Mouse (Mus musculus): ENCODE measurements around the gene Gfi1b. TPM values are rescaled to one million over a fixed set of nuclear protein-coding genes. Genes with fewer than 3 reads are reported as not detected.

Gfi1b gene
- polyA plus RNA-seq, 1 experiment from 2014 or later: 0.80 TPM

- no peak for ATAC-seq (ENCODE audit: low read depth)
- Histone ChIP-seq H3K27me3 (ENCODE audit: control insufficient read depth, insufficient read depth, low read depth, low read length) (no peaks in the 10 kb centered on the region), H3K4me1 (replicated peaks; ENCODE audit: control insufficient read depth, insufficient read depth, low read length) (no peaks in the 10 kb centered on the region), H3K27ac (ENCODE audit: low read length) (no peak overlapping the region), H3K4me3 (ENCODE audit: low read length) (no peak overlapping the region), H3K9me3 (ENCODE audit: control insufficient read depth, low read length) (no peaks in the 10 kb centered on the region), H3K36me3 (ENCODE audit: control insufficient read depth, insufficient read depth, low read length) (no peaks in the 10 kb centered on the region), H3K9ac (ENCODE audit: low read length) (no peak overlapping the region), H3K4me2 (ENCODE audit: low read depth, low read length) (no peak overlapping the region)
- 28% methylated on average over 4 of the region's 4 CpGs for WGBS
Observed at GRCm38 (mm10) chr2:28629911-28630381, 8.2 kb upstream of the Gfi1b start.

GRCm38 (mm10) chr2:28628053-28628452 lies 6.3 kb upstream of the Gfi1b start:
- Histone ChIP-seq H3K4me2 (ENCODE audit: low read depth, low read length) (no peak overlapping the region), H3K4me3 (ENCODE audit: low read length) (no peak overlapping the region), H3K27ac (ENCODE audit: low read length) (no peak overlapping the region), H3K9ac (ENCODE audit: low read length) (no peak overlapping the region), H3K4me1 (replicated peaks; ENCODE audit: control insufficient read depth, insufficient read depth, low read length) (no peaks in the 10 kb centered on the region), H3K27me3 (ENCODE audit: control insufficient read depth, insufficient read depth, low read depth, low read length) (no peaks in the 10 kb centered on the region), H3K36me3 (ENCODE audit: control insufficient read depth, insufficient read depth, low read length) (no peaks in the 10 kb centered on the region), H3K9me3 (ENCODE audit: control insufficient read depth, low read length) (no peaks in the 10 kb centered on the region)
- ATAC-seq (ENCODE audit: low read depth): no peak
- 47% methylated on average over 2 of the region's 2 CpGs for WGBS

GRCm38 (mm10) chr2:28626038-28626437 lies 4.3 kb upstream of the Gfi1b start:
- Histone ChIP-seq H3K9ac (ENCODE audit: low read length) (no peak overlapping the region), H3K9me3 (ENCODE audit: control insufficient read depth, low read length) (no peaks in the 10 kb centered on the region), H3K4me1 (replicated peaks; ENCODE audit: control insufficient read depth, insufficient read depth, low read length) (no peaks in the 10 kb centered on the region), H3K27me3 (ENCODE audit: control insufficient read depth, insufficient read depth, low read depth, low read length) (peaks cover 9% of the 10 kb centered on the region), H3K27ac (ENCODE audit: low read length) (no peak overlapping the region), H3K4me3 (ENCODE audit: low read length) (no peak overlapping the region), H3K4me2 (ENCODE audit: low read depth, low read length) (no peak overlapping the region), H3K36me3 (ENCODE audit: control insufficient read depth, insufficient read depth, low read length) (no peaks in the 10 kb centered on the region)
- 67% methylated on average over 3 of the region's 3 CpGs for WGBS
- ATAC-seq (ENCODE audit: low read depth): no peak

GRCm38 (mm10) chr2:28624870-28625269 lies 3.1 kb upstream of the Gfi1b start:
- Histone ChIP-seq H3K4me1 (replicated peaks; ENCODE audit: control insufficient read depth, insufficient read depth, low read length) (no peaks in the 10 kb centered on the region), H3K9me3 (ENCODE audit: control insufficient read depth, low read length) (no peaks in the 10 kb centered on the region), H3K4me2 (ENCODE audit: low read depth, low read length) (no peak overlapping the region), H3K36me3 (ENCODE audit: control insufficient read depth, insufficient read depth, low read length) (no peaks in the 10 kb centered on the region), H3K27ac (ENCODE audit: low read length) (no peak overlapping the region), H3K4me3 (ENCODE audit: low read length) (no peak overlapping the region), H3K9ac (ENCODE audit: low read length) (no peak overlapping the region), H3K27me3 (ENCODE audit: control insufficient read depth, insufficient read depth, low read depth, low read length) (peaks cover 14% of the 10 kb centered on the region)
- WGBS: 81% methylated on average over 3 of the region's 3 CpGs
- ATAC-seq (ENCODE audit: low read depth): no peak

- H3K4me3 ChIP-seq (ENCODE audit: low read length): no peak overlapping the region
- no peaks in the 10 kb centered on the region for H3K4me1 ChIP-seq (replicated peaks; ENCODE audit: control insufficient read depth, insufficient read depth, low read length)
- no peak overlapping the region for H3K4me2 ChIP-seq (ENCODE audit: low read depth, low read length)
- no peak for ATAC-seq (ENCODE audit: low read depth)
- H3K27ac ChIP-seq (ENCODE audit: low read length): no peak overlapping the region
- no peaks in the 10 kb centered on the region for H3K9me3 ChIP-seq (ENCODE audit: control insufficient read depth, low read length)
- H3K36me3 ChIP-seq (ENCODE audit: control insufficient read depth, insufficient read depth, low read length): no peaks in the 10 kb centered on the region
- H3K27me3 ChIP-seq (ENCODE audit: control insufficient read depth, insufficient read depth, low read depth, low read length): peaks cover 14% of the 10 kb centered on the region
- no peak overlapping the region for H3K9ac ChIP-seq (ENCODE audit: low read length)
- 19% methylated on average over 10 of the region's 10 CpGs for whole genome bisulfite sequencing
Observed at GRCm38 (mm10) chr2:28622521-28623124, 841 bp upstream of the Gfi1b start.

- H3K4me2 ChIP-seq (ENCODE audit: low read depth, low read length): no peak overlapping the region
- WGBS: 17% methylated on average over 2 of the region's 2 CpGs
- H3K9ac ChIP-seq (ENCODE audit: low read length): no peak overlapping the region
- no peak for ATAC-seq (ENCODE audit: low read depth)
- no peaks in the 10 kb centered on the region for H3K9me3 ChIP-seq (ENCODE audit: control insufficient read depth, low read length)
- no peak overlapping the region for H3K27ac ChIP-seq (ENCODE audit: low read length)
- no peak overlapping the region for H3K4me3 ChIP-seq (ENCODE audit: low read length)
- no peaks in the 10 kb centered on the region for H3K36me3 ChIP-seq (ENCODE audit: control insufficient read depth, insufficient read depth, low read length)
- peaks cover 14% of the 10 kb centered on the region for H3K27me3 ChIP-seq (ENCODE audit: control insufficient read depth, insufficient read depth, low read depth, low read length)
- no peaks in the 10 kb centered on the region for H3K4me1 ChIP-seq (replicated peaks; ENCODE audit: control insufficient read depth, insufficient read depth, low read length)
Observed at GRCm38 (mm10) chr2:28621111-28621510, 671 bp downstream of the Gfi1b start.

GRCm38 (mm10) chr2:28620522-28620921 lies 1.3 kb downstream of the Gfi1b start:
- no peak overlapping the region for H3K9ac ChIP-seq (ENCODE audit: low read length)
- 62% methylated on average over 10 of the region's 10 CpGs for WGBS
- no peak overlapping the region for H3K4me2 ChIP-seq (ENCODE audit: low read depth, low read length)
- ATAC-seq (ENCODE audit: low read depth): no peak
- no peaks in the 10 kb centered on the region for H3K36me3 ChIP-seq (ENCODE audit: control insufficient read depth, insufficient read depth, low read length)
- H3K27me3 ChIP-seq (ENCODE audit: control insufficient read depth, insufficient read depth, low read depth, low read length): peaks cover 14% of the 10 kb centered on the region
- H3K4me1 ChIP-seq (replicated peaks; ENCODE audit: control insufficient read depth, insufficient read depth, low read length): no peaks in the 10 kb centered on the region
- no peaks in the 10 kb centered on the region for H3K9me3 ChIP-seq (ENCODE audit: control insufficient read depth, low read length)
- H3K27ac ChIP-seq (ENCODE audit: low read length): no peak overlapping the region
- no peak overlapping the region for H3K4me3 ChIP-seq (ENCODE audit: low read length)

GRCm38 (mm10) chr2:28619369-28619768 lies 2.4 kb downstream of the Gfi1b start:
- no peak overlapping the region for H3K9ac ChIP-seq (ENCODE audit: low read length)
- no peaks in the 10 kb centered on the region for H3K36me3 ChIP-seq (ENCODE audit: control insufficient read depth, insufficient read depth, low read length)
- no peak overlapping the region for H3K27ac ChIP-seq (ENCODE audit: low read length)
- 80% methylated on average over 6 of the region's 6 CpGs for WGBS
- H3K27me3 ChIP-seq (ENCODE audit: control insufficient read depth, insufficient read depth, low read depth, low read length): peaks cover 14% of the 10 kb centered on the region
- no peaks in the 10 kb centered on the region for H3K9me3 ChIP-seq (ENCODE audit: control insufficient read depth, low read length)
- no peaks in the 10 kb centered on the region for H3K4me1 ChIP-seq (replicated peaks; ENCODE audit: control insufficient read depth, insufficient read depth, low read length)
- H3K4me3 ChIP-seq (ENCODE audit: low read length): no peak overlapping the region
- H3K4me2 ChIP-seq (ENCODE audit: low read depth, low read length): no peak overlapping the region
- no peak for ATAC-seq (ENCODE audit: low read depth)

- no peaks in the 10 kb centered on the region for H3K4me1 ChIP-seq (replicated peaks; ENCODE audit: control insufficient read depth, insufficient read depth, low read length)
- ATAC-seq (ENCODE audit: low read depth): no peak
- H3K9me3 ChIP-seq (ENCODE audit: control insufficient read depth, low read length): no peaks in the 10 kb centered on the region
- H3K36me3 ChIP-seq (ENCODE audit: control insufficient read depth, insufficient read depth, low read length): no peaks in the 10 kb centered on the region
- 78% methylated on average over 6 of the region's 6 CpGs for WGBS
- H3K4me3 ChIP-seq (ENCODE audit: low read length): no peak overlapping the region
- peaks cover 14% of the 10 kb centered on the region for H3K27me3 ChIP-seq (ENCODE audit: control insufficient read depth, insufficient read depth, low read depth, low read length)
- H3K27ac ChIP-seq (ENCODE audit: low read length): no peak overlapping the region
- no peak overlapping the region for H3K9ac ChIP-seq (ENCODE audit: low read length)
- no peak overlapping the region for H3K4me2 ChIP-seq (ENCODE audit: low read depth, low read length)
Observed at GRCm38 (mm10) chr2:28618777-28619336, 2.9 kb downstream of the Gfi1b start.
